Mouse (Mus musculus) forelimb bud, embryonic 11.5 days (tissue): ENCODE measurements around the gene Adam17.

Experiments
- DNase-seq: peaks from one replicate; pipeline ENCODE4 v3.0.0-alpha.2; 2012; ENCODE audit warnings: low read depth, low spot score

Gene Adam17

GRCm38 (mm10) chr12:21362686-21363085 lies 10.7 kb downstream of the Adam17 start:
- no peak for DNase-seq

GRCm38 (mm10) chr12:21353681-21354080 lies 19.8 kb downstream of the Adam17 start:
- DNase-seq, result no peak

GRCm38 (mm10) chr12:21350113-21350876 lies 23.1 kb downstream of the Adam17 start:
- DNase-seq, result no peak

GRCm38 (mm10) chr12:21346972-21347371 lies 26.5 kb downstream of the Adam17 start:
- no peak for DNase-seq

- no peak for DNase-seq
Observed at GRCm38 (mm10) chr12:21340674-21341073, 32.8 kb downstream of the Adam17 start.

GRCm38 (mm10) chr12:21337171-21337570 lies 36.3 kb downstream of the Adam17 start:
- no peak for DNase-seq

- DNase-seq, result no peak
Observed at GRCm38 (mm10) chr12:21335869-21336268, 37.6 kb downstream of the Adam17 start.

GRCm38 (mm10) chr12:21333766-21334165 lies 39.7 kb downstream of the Adam17 start:
- DNase-seq, result no peak

- no peak for DNase-seq
Observed at GRCm38 (mm10) chr12:21333021-21333420, 40.4 kb downstream of the Adam17 start.

- no peak for DNase-seq
Observed at GRCm38 (mm10) chr12:21331711-21332110, 41.7 kb downstream of the Adam17 start.

GRCm38 (mm10) chr12:21330961-21331576 lies 42.4 kb downstream of the Adam17 start:
- no peak for DNase-seq

- no peak for DNase-seq
Observed at GRCm38 (mm10) chr12:21329661-21330400, 43.6 kb downstream of the Adam17 start.

- no peak for DNase-seq
Observed at GRCm38 (mm10) chr12:21326325-21326724, 47.1 kb downstream of the Adam17 start.

GRCm38 (mm10) chr12:21325266-21325665 lies 48.2 kb downstream of the Adam17 start:
- no peak for DNase-seq

- DNase-seq, result no peak
Observed at GRCm38 (mm10) chr12:21324101-21324500, 49.3 kb downstream of the Adam17 start.

- no peak for DNase-seq
Observed at GRCm38 (mm10) chr12:21322856-21323255, 50.6 kb downstream of the Adam17 start.

GRCm38 (mm10) chr12:21322296-21322695 lies 51.1 kb downstream of the Adam17 start:
- no peak for DNase-seq

GRCm38 (mm10) chr12:21321170-21321569 lies 52.3 kb downstream of the Adam17 start:
- DNase-seq, result no peak

- no peak for DNase-seq
Observed at GRCm38 (mm10) chr12:21320317-21320716, 53.1 kb downstream of the Adam17 start.

- peak; percentile 67 for DNase-seq
Observed at GRCm38 (mm10) chr12:21318143-21318895, 55.1 kb downstream of the Adam17 start.

GRCm38 (mm10) chr12:21316869-21317265 lies 56.6 kb downstream of the Adam17 start:
- DNase-seq, result no peak
